Mouse (Mus musculus) G1E (cell line): ENCODE measurements at regions not wholly inside any gene's neighbourhood (a gene's known extent, or its start where the extent isn't known, plus 50 kb on each side); places are given as distances from the start of the nearest gene placed in this dataset.

Source experiments
- CTCF ChIP-seq: IDR thresholded peaks from 2 replicates; pipeline ENCODE4 v1.5.1; 2012; ENCODE audit warnings: low read depth, low read length, inconsistent platforms, mixed read lengths
- GATA2 ChIP-seq: IDR thresholded peaks from 2 replicates; pipeline ENCODE4 v1.6.1; 2012; ENCODE audit warnings: low read depth, low read length, inconsistent platforms, borderline replicate concordance

- TF ChIP-seq CTCF (no peak), GATA2 (no peak)
Measured at GRCm38 (mm10) chr5:128499033-128499432, 66.2 kb upstream of the Tmem132d start.
